Mouse (Mus musculus): ENCODE results near the gene Nutf2-ps1.

GRCm38 (mm10) chr19:53543602-53544001, 45.3 kb downstream of the Nutf2-ps1 start:
- TF ChIP-seq CTCF (IDR thresholded peaks at IDR 0.05; ENCODE audit: control insufficient read depth, insufficient read depth, insufficient read length) (no peak), FOSL1 (IDR thresholded peaks at IDR 0.05; ENCODE audit: insufficient read depth, low read length, poor library complexity, severe bottlenecking) (no peak), MAX (IDR thresholded peaks at IDR 0.05) (no peak), MYOG (IDR thresholded peaks at IDR 0.05; ENCODE audit: control insufficient read depth, extremely low read depth, insufficient read length) (no peak), USF1 (IDR thresholded peaks at IDR 0.05; ENCODE audit: low read depth) (no peak), CEBPB (IDR thresholded peaks at IDR 0.05; ENCODE audit: low read depth) (no peak), MYOD1 (IDR thresholded peaks at IDR 0.05; ENCODE audit: control insufficient read depth, insufficient read length, low read depth) (no peak)
